Mouse (Mus musculus): ENCODE data around the gene Epgn.

Gene Epgn

DNA sequence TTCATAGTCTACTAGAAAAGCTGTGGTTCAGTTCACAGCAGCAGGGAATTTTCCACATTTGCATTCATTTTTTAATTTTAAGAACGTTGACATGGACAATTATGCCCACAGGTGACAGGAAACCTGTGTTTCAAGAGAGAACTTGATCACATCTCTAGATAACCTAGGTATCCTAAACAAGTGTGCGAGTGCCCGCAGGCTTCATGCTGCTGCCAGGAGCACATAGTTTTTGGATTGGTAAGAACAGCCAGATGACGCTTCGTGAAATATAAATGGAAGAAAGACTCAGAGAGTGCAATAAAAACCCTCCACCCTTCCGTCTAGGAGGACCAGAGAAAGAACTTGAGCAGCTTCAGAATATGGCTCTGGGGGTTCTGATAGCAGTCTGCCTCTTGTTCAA, at the start of gene Epgn:
Epgn (plus strand) TSS at position 301 of the 400 bp plus-strand sequence.
- DNase-seq (ENCODE audit: low read depth, low spot score), result no peak

DNA sequence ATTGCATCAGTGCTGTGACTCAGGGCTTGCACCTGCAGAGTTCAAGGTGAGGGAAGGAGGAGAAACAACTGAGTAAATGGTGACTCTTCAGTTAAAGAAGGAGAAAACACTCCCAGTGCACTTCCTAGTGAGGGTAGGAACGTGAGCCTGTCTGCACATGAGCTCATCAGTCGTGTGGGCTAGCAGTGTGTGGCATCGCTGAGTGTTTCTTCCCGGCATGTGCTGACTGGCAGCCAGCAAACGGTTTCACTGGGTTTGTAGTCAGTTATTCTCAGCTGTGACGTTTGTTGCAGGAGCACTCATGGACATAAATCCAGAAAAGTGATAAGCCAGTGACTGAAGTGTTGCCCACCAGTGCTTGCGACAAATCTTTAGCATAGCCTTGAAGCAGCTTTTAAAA, 47.0 kb upstream of the Epgn start:
- no peak for DNase-seq (ENCODE audit: low read depth, low spot score)

DNA sequence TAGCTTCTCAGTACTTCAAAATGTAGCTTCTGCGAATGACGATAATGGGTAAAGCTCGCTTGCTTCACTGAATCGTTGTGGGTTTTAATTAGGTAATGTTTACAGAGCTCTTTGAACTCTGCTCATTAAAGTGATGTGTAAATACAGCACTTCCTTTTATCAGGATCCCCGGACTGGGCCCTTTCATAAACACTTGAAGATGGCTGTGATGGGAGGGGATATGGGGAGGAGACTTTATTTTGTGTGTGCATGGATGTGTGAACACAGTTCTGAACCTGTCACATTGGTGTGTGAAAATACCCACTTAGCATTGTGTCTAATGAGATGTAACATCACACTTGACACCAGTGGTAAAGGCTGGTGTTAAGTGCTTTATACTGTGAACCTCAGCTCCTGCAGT, 39.7 kb upstream of the Epgn start:
- DNase-seq (ENCODE audit: low read depth, low spot score), result no peak

DNA sequence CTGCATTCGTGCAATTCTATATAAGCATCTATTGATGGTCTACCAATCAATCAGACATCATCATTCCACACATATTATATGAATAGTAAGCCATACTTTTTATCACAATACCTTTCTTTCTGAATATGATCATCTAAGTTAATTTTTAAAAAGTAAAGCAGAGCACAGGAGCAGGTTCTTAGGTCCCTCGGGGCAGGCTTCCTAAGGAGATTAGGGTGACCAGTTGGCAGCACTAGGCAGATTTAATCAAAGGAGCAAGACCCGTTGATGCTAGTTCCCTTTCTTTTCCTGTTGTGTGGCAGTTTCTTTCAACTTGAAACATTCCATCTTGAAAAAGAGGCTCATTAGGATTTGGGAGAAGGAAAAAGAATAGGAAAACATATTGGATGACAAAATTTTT, 39.1 kb upstream of the Epgn start:
- DNase-seq (ENCODE audit: low read depth, low spot score), result no peak

DNA sequence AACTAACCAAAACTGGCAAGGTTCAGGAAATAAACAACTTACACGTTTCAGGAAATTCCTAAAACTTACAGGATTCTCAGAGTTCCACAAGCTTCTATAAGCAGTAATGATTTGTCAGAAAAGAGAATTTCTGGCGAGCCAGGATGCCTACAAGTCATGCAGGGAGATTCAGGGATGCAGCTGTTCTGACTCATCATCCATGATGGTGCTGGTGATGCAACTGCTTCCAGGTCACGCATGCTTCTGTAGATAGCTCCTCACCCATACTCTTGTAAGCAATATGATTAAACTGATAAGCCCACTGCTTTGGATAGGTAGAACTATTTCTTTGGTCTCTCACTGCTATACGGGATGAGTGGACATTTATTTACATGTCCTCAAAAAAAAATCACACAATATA, 38.7 kb upstream of the Epgn start:
- no peak for DNase-seq (ENCODE audit: low read depth, low spot score)

DNA sequence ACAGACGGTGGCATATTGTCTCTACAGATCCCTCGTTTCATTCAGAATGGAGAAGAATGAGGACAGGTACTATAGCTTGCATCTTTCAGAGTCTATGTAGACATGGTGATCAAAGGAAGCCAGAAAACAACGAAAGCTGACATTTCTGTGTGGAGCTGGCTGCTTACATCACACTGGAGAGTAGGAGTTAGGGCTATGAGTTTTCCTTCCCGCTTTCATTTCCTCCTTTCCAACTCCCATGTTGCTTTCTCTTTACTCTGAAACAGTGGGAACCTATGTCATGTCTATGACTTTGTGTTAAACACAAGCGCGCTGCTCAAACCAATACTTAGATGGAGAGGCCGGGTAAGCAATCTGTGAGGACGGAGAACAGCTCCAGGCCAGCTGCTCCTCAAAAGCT, 27.3 kb upstream of the Epgn start:
- DNase-seq (ENCODE audit: low read depth, low spot score), result no peak

DNA sequence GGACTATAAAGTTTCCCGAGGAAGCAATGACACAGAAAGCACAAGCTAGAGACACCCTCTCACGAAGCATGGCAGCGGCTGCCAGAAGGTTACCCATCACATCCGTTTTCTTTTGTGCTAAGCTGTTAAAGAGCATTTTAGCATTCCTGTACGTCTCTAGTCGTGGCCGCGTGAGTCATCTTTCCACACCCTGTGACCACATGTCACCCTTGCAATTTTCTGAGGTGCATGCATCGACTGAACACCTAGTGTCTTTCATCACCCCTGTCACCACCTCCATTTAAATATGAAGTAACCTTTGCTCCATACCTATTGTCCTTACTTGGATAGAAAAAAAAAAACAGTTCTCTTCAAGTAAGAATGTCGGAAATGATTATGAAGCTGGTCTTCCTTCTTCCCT, 12.0 kb upstream of the Epgn start:
- no peak for DNase-seq (ENCODE audit: low read depth, low spot score)

DNA sequence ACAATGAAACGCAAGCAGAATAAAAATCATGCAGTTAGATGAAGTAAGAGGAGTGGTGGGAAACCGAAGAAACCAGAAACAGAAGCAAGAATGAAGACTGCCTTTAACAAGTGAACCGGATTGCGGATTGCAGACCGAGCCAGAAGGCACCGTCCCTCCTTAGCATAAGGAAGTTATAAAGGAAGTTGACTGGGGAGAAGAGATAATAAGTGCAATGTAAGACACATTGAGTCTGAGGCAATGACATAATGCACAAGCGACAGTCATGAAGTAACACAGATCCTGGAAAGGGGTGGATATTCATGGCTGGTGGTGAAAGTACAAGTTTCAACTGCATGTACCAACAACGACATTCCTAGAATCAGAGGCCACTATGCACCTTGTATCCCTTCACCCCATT, 4.2 kb upstream of the Epgn start:
- DNase-seq (ENCODE audit: low read depth, low spot score), result no peak

DNA sequence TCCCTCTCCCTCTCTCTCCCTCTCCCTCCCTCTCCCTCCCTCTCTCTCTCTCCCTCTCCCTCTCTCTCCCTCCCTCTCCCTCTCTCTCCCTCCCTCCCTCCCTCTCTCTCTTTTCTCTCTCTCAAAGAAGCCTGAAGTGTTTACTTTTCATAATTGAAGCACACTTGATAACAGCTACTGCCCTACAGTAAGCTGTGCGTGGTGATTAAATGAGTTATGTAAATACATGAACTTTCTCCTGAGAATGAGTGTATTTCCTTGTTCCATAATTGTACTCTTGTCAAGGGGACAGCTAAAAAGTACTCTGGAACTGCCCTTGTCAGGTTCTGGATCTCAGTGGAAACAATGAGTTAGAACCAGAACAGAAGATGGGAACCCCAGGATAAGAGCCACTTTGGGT, 576 bp downstream of the Epgn start:
- no peak for DNase-seq (ENCODE audit: low read depth, low spot score)

DNA sequence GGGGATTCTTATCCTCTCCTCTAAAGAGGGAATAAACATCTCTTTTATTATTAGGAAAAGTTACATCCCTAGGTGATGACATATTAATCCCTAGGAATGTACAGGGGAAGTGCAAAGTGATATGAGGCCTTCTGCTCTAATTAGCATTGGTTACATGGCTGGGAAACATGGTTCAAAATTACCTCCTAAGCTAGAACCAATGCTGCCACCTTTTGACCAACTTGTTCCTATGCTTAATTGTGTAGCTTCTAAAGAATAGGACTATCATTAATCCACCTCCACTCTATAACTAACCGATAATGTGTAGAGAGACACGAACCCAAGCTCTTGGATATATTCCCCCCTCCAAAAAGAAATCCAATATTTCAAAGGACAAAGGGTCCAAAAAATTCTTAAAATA, 3.4 kb downstream of the Epgn start:
- no peak for DNase-seq (ENCODE audit: low read depth, low spot score)

DNA sequence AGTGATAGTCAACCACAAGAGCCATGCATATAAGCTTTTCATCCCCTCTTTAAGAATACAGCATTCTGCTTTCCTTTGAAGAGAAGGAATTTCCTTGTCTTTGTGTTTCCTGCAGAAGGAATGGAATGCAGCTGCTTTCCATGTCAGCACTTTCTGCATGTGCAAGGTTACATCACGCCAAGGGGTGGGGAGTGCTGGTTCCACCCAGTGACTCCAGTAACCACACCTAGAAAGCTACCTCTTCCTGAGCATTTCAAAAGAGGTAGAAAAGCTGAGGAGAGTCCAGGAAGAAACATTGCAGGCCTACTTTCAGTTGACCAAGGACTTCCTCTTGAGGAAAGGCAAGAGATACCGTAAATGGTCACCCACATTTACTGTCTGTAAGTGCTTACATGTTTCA, 8.1 kb downstream of the Epgn start:
- no peak for DNase-seq (ENCODE audit: low read depth, low spot score)

DNA sequence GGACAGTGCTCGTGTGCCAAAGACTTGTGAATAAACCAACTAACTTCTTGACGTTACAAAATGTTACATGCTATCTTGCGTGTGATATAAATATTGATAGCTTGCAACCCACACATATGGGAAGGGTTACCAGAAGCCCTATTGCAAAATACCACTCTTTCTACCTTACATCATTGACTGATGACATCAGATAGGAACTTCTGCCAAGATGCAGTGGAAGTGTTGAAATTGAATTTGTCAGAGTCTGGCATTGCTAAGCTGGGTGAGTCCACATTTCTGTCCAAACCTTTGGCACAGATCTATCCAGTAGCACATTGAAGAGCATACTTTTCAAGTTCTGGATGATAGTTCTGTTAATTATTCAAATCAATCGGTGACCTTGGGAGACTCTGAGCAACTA, 9.4 kb downstream of the Epgn start:
- DNase-seq (ENCODE audit: low read depth, low spot score), result no peak

DNA sequence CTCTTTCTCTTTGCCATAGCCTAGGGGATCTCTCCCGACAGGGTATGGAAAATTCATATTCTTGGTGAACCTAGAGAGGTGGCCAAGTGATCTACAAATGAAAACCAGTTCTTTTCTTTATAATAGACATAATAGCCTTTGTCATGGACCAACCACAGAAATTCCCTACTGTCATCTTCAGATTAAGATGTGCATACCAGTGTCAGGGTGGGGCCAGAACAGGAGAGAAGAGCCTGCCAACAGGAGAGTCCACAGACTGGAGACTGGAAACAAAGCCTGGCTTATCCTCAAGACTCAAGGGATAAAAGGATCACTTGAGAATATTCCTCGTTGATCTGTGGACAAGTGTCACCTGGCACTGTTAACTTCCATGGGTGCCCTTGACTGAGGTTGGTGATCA, 10.5 kb downstream of the Epgn start:
- DNase-seq (ENCODE audit: low read depth, low spot score), result no peak

DNA sequence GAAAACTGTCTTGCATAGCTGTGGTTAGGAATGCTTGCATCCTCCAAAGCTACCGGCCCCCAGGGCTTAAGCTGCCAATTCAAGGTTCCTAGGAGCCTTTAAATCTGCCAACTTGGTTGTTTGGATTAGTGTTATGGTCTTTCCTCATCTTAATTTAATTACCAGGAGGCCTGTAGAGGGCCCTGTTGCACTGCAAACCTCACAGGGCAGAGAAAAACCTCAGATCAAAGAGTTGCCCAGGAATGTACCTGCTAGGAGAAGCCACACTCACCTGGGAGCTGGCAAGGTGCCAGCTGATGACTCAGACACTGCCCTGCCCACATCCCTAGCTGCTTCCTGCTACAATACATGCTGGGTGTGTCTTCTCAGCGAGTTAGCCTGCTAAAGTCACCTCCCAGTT, 11.3 kb downstream of the Epgn start:
- peak; percentile 9 for DNase-seq (ENCODE audit: low read depth, low spot score)

DNA sequence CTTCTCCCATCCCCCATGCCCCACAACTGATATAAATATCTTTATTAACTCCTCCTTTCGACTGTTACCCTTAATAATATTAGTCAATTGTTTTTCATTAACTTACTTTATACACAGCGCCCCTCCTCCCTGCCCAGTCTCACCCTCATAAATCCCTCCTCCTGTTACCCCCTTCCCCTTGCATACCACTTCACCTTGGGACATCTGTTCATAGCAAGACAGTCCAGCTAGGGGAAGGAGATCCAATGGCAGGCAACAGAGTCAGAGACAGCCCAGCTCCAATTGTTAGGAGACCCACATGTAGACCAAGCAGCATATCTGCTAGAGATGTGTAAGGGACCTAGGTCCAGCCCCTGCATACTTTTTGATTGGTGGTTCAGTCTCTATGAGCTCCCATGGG, 11.7 kb downstream of the Epgn start:
- DNase-seq (ENCODE audit: low read depth, low spot score), result no peak

DNA sequence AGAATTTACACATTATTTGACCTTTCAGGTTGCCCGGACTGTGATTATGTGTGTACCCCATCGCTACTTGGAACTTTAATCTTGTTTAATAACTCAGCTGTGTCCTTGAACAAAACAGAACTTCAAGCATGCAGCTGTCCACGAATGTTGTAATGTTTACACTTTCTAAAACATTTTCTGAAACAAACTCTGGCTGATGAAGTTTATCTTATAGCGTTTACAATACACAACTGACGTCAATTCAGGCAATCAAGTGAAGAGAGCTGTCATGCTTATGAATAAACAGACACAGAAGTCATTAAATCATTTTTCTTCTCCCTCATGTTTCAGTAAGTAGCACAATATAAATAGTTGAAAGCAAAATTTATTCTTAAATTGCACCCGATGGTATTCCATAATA, 20.7 kb downstream of the Epgn start:
- DNase-seq (ENCODE audit: low read depth, low spot score), result no peak

DNA sequence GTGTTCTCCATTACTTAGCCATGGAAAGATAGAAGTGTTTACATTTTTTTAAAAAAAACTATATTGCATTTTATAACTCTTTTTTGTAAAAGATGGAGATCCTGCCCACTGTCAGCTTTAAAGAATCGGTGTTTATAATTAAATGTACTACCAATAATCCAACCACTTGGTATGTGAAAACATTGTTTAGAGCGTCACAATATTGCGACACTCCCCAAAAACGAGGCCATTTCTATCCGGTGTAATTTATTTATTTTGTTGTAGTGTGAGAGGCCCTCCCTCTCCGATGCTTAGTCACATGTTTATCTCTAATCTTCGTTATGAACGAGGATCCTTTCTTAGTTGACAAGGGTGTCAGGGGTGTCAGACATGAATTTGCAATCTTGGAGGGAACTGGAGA, 21.1 kb downstream of the Epgn start:
- no peak for DNase-seq (ENCODE audit: low read depth, low spot score)

DNA sequence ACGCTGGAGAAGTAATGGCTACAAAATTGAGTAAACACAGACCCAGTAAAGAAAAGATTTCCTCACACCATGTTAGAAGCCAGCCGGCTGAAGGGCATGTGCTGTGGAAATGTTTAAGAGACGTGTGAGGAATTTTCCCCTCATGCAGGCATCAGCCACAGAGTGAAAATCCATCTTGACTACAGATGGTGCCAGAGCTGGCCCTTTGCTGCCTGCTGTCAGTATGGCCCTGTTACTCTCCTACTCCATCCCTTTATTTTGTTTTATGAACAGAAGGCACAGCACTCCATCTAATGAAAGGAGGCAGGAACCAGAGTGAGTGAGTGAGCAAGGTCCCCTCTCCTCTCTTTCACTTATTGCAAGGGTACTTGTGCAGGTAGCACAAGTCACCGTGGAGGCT, 45.1 kb downstream of the Epgn start:
- DNase-seq (ENCODE audit: low read depth, low spot score), result no peak

DNA sequence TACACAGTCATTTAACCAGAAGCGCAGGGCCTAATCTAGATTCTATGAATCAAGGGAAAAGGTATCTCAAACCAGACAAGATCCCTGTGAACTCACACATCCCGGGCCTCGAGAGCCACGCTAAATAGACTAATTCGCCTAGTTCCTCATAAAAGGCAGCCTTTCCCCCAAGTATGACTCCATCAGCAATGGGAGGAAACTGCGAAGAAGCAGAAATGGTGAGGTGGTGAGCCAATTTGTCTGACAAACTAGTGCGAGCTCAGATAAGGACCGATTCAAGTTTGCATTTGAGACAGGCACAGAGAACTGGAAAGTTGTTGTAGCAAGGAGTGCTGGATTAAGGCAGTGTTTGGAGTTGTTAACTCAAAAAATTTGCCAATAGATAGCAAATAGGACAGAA, 46.4 kb downstream of the Epgn start:
- no peak for DNase-seq (ENCODE audit: low read depth, low spot score)

DNA sequence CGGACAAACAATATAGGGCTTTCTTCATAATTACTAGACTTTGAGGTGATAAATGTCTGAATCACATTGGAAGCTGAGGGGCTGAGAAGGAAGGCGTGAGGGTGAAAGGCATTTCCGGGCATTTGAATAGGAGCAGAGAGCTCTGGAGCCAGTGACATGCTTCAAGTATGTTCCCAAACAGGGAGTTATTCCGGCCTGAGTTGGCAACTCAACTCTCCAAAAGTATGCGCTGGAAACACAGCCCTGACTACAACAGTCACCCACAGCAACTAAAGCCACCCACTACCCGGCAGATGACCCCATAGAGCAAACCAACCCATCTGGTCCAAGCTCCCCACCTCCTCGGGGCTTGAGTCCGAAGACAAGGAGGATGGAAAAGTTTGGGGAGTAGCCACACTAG, 46.8 kb downstream of the Epgn start:
- no peak for DNase-seq (ENCODE audit: low read depth, low spot score)

DNA sequence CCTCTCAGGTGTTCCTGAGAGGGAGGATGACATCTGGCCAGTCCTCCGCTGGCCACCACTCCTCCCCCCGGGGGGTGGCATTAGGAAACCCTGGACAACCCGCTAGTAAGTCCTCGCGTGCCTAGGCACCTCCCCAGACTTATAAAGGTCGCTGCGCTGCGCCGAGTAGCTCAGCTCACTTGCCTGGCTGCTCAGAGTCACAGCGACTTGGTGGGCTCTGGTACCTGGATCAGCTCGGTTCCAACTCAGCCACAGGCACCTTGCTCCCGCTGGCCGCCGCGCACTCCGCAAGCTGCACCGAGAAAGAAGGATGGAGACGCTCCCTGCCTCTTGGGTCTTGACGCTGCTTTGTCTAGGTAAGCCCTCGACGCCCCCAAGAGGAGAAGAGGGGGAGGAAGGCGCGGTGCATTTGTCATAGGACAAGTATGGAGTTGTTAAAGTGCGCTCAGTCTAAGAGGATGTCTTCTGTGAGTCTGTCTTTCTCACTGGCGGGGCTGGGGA, 47.2 kb downstream of the Epgn start, which contains the start of gene Ereg:
Ereg (plus strand) TSS at position 173 of the 501 bp plus-strand sequence.
- peak; percentile 11 for DNase-seq (ENCODE audit: low read depth, low spot score)

DNA sequence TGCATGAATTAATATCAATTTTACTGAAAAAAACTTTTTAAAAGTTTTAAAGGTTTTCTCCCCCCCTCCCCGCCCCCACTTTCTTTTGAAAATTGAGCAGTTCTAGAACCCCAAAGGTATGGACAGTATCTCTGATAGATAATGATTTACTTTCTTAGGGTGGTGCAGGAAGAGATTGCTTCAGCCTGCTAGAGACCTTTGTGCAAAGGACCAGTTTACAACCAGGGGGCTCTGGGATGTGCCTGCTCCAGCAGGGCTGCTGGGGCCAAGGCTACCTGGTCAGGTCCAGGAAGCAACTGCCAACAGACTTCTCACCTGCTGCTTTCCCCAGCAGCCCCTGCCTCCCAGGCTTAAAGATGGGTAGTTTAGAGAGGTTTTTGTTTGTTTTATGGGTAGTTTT, 47.8 kb downstream of the Epgn start:
- DNase-seq (ENCODE audit: low read depth, low spot score), result no peak

DNA sequence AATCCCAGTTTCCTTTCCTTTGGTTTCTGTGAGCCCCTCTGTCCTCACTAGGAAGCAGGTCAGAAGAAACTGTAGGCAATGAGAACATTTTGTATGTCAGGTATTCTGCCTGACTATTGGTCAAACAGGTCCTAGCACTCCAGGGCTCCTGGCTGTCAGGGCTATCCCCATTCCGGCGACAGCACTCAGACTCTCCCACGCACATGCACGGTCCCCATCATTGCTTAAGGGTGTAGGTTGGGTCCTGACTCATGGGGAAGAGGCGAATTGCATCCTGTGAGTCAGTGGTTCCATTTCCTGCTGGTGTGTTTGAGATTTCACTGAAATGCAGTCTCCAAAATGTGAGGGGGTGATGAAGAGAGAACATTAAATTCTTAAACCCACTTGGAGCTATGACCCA, 55.8 kb downstream of the Epgn start:
- no peak for DNase-seq (ENCODE audit: low read depth, low spot score)
